Comparison of ENCODE assay signal across 8 mouse cellular contexts in genomic region chr17:81133227-81133626, GRCm38 (mm10).
DNase-seq lines count a peak whose midpoint lies in the region.
"Had no signal": no experiment of that assay in that cellular context is flagged by ENCODE, and none has a peak within 500 bp of the region (broad histone marks: within the 10 kb centered on the region; RNA-seq: fewer than 3 reads in every experiment).

No protein-coding gene starts in this region.

- peak; percentile 1 for DNase-seq in kidney, postnatal 14 days
- DNase-seq in kidney, adult 11 months, result no peak
- peak; percentile 70 for DNase-seq in Muller cell, postnatal 12 days (ENCODE audit: inconsistent ontology term)
- DNase-seq in cerebellum, adult 11-12 months, result peak; percentile 49
- peak; percentile 8 for DNase-seq in layer of hippocampus, adult 9-11 months
- DNase-seq in thymus, postnatal 25 days, result no peak
- no peak for DNase-seq in thymus, postnatal 36 days
- DNase-seq: thymus, postnatal 4 days had no signal

Comparison
In these comparisons a context has a peak if more than half of its experiments do, and no peak if none do; other contexts are left out.
1. DNase-seq: peak in kidney, postnatal 14 days (single experiment), Muller cell, postnatal 12 days (single experiment), cerebellum, adult 11-12 months (single experiment) and layer of hippocampus, adult 9-11 months (single experiment); none in kidney, adult 11 months (single experiment), thymus, postnatal 25 days (single experiment) and thymus, postnatal 36 days (0 of 2).